Mouse (Mus musculus) brain, embryonic 18.5 days (tissue): ENCODE measurements around the gene Slco3a1.
A peak's percentile ranks its signal among the peaks of the same experiment; 100 is the strongest.

Experiments used
- DNase-seq: peaks from one replicate; pipeline ENCODE4 v3.0.0-alpha.2; 2012; ENCODE audit warnings: low read depth, low spot score

Gene Slco3a1

DNA sequence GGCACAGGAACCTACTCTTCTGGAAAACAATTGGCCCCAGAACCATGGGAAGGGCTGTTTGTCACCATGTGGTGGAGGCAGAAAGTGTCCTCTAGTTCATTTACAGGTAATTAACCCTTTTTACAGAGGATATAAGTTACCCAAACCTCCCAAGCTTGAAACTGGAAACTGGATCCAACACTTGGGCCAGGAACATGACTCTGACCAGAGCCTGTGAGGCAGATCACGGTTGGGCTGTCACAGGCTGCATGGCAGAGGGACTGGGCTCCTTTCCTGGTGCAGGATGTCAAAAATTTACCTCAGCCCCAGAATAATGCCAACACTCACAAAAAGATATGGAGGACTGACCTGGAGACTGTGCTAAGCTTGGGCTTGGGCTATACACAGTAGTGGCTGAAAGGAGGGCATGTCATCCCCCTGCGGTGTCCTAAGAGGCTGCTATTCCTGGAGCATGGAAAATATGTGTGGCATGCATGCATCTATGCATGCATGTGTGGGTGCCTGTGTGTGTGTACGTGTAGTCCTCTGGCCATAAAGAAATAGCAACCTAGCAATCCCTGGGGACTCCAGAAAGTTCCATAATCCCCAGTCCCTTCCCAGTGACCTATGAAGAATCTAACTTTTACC, 171.4 kb downstream of the Slco3a1 start:
- DNase-seq, result no peak

DNA sequence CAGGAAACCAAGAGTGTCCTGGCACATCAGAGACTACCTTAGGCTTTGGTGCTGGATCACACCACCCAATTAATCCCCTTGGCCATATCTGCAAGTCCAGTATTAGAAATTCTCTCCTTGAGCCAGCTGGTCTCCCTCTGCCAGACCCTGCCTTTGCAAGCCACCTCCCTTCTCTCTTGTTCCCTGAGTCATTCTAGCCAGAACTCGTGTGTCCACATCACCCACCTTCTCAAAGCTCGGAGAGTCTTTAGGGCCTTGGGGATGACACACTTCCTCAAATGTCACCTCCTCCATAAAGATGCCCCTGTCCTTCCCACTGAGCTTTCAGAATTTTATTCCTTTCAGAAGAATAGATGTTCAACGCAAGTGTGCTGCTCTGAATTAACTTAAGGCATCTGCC, 172.3 kb downstream of the Slco3a1 start:
- DNase-seq, result no peak

DNA sequence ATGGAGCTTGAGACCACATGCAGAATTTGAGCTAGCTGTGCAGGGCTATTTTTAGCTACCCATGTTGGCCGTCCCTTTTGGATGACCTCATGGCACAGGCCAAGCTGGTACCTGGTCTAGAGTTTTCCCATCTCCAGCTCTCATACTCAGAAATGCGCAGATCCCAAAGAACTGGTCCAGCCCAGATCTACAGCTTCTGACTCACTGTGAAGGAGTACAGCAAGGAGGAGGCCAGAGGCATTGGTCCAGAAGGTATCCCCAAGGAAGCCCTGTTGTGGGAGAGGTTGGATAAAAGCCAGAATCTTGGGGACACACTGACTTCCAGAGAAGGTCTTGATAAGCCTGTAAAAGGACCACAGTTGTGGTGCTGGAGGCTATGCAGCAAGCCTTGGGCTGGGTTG, 172.7 kb downstream of the Slco3a1 start:
- no peak for DNase-seq

DNA sequence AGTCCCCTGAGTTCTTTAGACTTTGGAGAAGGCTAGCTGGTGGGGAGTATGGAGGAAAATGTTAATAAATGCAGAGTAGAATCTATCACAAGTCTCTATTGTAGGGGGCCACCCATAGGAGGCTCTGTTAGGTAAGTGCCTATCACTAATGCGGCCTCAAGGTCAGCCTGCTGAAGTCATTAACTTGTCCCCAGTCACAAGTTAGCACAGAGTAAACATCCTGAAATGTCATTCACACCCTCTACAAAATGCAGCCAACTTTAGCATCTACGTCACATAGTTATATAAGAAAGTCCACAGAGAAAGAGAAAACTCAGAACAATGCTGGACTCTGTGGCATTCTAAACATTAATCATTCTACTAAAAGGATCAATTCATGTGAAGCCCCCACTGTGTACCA, 173.5 kb downstream of the Slco3a1 start:
- no peak for DNase-seq

DNA sequence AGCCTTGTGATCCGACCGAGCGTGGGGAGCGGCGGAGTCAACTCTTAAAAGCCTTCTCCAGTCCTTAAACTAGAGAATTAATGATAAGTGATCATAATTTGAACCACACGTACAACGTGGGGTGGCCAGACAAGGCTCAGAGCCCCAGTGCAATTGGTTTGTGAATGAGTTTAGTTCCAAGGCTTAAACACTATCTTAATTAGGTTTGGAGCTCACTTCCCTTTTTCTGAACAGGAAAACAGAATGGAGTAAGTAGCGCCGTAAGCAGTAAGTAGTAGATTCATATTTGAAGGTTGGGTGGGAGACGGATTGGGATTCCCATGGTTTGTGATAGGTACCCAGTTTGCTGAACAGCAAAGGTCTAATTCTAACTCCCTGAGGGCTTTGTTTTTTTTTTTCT, 176.7 kb downstream of the Slco3a1 start:
- no peak for DNase-seq

DNA sequence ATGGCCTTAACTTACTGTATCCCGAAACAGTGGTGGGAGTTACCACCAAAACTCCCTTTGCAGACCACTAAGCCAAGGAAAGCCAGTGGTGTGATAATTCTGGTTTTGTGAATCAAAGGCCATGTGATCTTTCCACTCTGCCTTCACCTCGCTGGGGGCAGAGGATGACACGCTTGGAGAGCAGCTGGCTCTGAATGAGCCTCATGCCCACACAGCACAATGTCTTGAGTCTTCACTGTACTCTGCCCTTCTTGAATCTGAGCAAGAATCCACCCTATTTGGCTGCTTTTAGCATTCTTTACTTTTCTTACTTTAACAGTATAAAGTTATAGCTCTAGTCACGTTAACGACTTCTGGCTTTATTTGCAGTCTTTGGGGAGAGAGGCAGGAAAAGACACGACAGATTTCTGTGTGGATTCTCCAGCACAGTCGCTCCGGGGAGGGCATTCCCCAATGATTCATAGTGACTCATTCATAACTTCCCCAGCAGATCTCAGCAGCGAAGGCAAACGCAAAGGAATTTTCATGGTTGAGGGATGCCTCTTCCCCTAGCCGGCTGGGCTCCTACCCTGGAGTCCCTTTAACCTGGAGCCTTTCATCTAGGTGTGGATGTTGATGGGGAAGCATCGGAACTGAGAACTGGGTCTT, 178.1 kb downstream of the Slco3a1 start:
- no peak for DNase-seq

DNA sequence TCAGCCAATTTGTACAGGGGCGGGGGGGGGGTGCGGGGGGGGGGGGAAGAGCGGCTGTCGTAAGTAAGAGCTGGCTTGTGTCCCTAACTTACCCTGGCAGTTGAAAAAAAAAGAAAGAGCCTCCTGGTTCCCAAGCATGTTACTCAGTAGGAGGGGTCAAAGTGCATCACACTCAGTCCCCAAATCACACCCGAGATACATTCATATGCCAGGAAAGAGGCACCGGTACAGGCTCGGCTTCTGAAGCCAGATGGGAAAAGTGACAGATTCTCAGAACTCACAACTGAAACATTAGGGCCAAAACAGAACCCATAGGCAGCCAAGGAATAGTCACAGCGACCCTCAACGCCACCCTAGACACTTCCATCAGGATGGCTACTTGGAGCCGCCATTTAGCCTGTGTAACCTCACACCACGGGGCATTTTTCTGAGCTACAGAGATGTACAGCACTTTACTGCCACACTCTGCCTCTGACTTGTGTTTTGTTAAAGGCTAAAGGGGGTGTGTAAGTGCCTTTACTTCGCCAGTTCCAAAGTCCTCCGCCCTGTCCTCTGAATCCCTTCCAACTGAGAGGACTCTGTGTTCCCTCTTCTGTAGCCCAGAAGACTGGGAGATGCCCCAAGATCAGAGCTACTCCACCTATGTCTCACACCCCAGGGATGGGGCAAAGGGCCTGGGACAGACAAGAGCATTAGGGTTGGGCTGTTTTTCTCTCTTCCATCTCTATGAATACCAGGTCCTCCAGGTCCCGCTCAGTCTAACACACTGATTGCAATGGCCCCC, 179.2 kb downstream of the Slco3a1 start:
- no peak for DNase-seq

DNA sequence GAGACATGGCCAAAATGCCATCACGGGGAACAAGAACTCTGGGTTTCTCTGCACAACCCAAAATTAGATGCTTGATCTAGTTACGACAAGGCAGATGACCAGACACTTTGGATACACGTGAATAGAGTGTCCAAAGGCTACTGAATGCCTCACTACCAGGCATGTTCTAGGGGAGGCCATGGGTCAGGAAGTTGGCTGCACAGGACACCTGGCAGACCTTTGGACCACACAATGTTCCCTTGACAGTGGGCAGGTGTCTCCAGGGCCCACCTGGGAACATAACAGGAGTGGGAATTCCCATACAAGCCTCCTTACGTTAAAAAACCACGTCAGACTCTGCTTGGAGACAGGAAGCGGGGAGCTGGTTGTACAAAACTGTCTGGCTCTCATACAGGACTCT, 181.5 kb downstream of the Slco3a1 start:
- no peak for DNase-seq

DNA sequence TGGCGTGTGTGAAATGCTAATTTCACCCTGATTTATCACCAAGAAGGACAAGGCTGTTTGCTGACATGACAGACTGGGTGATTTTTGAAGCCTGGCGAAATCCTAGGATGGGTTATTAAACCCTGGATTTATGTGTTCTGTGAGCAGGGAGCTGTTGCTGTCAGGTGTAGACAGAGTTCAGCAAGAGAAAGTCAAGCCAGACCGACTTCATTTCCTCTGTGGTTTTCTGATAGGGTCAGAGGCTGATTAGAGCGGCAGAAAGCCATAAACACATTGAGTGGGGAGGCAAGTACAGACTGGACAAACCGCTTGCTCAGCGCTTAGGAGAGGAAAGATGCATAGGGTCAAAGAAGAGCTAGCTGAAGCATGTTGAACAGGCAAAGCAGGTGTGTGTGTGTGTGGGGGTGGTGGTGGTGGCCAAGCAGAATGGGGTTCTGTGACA, 182.4 kb downstream of the Slco3a1 start:
- no peak for DNase-seq

DNA sequence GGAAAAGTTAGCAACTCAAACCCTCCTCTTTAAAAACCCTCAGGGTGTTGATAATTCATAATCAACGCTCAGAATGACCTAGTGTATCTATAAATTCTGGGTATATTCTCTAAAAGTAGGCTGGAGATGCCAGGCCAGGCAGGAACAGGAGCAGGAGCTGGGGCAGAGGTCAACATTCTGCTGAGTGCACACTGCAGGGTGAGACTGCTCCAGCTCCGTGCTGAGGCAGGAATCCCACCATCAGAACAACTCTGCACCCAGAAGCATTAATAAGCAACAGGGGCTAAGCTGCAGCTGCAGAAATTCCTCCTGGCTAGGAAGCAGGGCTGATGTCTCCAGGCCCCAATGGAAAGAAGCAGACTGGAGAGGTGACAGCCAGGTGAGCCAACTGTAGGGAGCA, 182.9 kb downstream of the Slco3a1 start:
- no peak for DNase-seq

DNA sequence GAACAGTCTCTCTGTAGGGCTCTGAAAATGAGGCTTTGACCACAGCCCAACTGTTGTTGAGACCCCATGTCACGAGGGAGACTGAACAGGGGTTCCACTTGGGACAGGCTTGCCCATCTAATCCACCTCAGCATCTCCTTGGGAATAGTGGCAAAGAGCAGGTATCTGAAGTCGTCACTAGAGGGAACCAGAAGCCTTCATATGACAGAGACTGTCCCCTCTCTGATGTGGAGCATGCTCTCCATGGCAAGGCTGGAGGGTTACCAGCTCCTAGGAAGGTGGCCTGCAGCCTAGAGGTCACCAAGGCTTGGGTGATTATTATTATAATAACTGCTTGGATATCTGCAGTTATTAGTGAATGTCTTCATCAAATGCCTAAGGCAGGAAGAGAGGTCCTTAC, 183.4 kb downstream of the Slco3a1 start:
- peak; percentile 42 for DNase-seq

DNA sequence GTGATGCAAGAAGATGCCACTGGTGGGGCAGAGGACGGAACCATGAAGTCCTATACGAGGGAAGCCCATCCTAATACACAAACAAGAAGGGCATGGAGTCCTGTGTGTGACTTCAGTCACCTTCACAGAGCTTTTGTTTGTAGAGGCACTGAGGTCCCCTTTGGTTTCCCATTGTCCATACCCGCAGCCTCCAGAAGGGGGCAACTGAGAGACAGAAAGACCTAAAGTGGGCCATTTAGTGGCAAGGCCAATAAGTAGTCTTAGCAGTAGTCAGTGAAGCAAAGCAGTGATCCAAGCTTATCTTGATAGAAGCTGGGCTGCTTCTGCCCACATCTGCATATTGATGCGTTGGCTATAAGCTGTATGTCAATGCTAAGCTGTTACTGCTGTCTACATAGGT, 184.9 kb downstream of the Slco3a1 start:
- no peak for DNase-seq

DNA sequence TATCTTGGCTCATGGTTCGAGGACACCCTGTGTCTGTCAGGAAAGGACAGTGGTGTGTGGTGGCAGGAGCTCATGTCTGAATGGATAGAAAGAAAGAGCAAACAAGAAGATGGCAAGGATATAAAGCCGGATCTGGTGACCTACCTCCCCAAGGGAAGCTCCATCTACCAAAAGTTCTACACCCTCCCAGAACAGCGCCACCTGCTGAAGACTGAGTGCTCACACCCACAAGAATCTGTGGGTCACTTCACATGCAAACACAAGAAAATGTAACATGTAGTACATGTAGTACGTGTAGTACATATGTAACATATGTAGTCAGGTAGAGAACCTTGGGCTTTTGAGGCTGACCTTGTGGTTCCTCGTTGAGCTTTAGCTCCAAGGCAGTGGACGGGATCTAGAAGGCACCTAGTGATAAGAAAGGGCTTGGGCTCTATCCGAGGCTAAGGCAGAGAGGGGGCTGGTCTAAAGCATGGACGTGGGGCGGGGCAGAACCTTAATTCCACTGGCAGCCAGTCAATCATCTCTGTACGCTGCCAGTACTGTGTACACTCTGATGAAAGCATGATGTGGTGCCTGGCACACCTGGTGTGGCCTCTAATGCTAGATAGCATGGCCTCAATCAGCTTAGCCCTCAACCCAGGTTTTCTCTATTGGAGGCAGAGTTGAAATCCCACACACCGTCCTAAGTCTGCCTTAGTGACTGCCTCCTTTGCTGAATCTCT, 186.2 kb downstream of the Slco3a1 start:
- DNase-seq, result no peak

DNA sequence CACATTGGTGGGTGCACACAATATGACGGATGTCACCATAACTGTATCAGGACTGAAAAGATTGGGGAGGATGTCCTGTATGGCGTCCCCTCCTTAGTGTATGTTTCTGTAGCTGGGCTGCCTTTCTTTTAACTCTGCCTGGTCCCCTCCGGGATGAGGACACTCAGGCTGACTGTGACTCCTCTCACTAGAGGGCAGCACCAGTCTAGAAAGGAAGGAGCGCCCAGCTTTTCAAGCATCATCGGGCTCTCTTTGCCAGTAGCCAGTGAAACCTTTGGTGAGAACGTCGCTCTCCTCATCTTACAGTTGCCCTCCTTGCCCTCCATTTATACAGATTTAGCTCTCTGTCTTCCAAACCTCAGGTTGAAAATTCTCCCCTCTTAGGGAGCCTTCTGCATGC, 187.2 kb downstream of the Slco3a1 start:
- DNase-seq, result peak; percentile 36

DNA sequence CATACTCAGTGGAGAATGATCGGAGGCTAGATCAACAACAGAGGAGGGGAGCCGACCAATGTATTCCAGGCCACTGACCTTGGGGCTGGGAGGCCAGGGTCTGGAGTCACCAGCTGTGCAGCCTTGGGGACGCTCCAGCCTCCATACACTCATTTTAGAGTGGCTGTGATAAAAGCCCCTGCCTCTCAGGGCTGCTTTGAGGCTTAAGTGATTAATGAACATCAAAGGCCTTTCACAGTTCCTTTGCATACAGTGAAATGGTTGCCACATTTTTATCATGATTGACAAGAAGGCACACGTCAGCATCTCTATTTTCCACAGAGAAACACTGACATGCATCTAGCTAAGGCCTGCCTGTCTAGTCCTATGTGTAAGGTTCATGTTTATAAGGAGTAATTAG, 189.0 kb downstream of the Slco3a1 start:
- DNase-seq, result no peak

DNA sequence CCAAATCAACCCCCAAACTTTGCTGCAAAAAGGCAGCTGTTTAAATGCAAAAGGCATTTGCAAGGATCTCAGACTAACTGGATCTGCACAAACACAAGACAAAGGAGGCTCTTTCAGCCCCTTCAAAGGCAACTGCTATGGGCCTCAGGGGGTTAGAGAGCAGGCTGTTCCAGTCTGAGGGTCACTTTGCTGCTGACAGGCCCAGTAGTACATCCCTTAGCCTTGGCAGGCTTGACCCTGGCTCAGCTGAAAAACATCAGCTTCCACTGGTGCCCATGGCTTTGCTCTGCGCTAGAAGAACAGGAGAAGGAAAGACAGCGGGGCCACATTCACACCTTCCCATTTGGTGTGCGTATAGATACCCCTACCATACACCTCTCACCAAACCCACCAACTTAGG, 189.6 kb downstream of the Slco3a1 start:
- no peak for DNase-seq

DNA sequence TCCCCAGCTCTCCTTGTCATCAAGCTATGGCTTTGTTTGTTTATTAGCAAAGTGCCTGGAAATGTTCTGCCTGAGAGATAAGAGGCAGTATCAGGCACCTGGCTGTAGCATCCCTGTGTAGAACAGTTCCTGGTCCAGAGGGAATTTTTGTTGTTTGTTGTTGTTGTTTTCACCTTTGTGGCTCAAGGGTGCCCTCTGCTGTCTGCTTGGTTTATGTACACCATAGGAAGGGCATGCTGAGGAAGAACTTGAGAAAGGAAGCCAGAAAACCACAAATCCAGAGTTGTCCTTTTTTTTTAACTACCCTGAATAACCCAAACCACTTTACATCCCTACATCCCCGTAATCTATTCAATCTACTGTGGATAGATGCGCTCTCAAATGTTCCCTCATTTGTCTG, 191.1 kb downstream of the Slco3a1 start:
- DNase-seq, result no peak

DNA sequence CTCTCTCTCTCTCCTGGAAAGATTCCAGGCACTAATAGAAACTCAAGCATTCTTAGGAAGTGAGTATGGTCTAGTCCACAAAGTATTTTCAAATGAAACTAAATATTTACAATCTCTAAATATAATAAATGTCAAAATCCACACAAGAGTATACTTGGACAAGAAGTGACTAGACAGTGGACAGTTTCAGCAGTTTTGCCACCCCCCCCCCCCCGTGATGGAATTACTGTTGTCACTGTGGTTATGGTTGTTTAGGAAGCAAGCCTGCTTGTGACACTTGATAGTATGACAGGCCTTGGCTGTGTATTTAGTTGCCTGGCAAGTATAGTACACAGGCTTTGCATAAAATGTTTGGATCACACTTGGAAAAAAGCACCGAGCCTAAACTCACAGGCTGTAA, 192.9 kb downstream of the Slco3a1 start:
- DNase-seq, result no peak

DNA sequence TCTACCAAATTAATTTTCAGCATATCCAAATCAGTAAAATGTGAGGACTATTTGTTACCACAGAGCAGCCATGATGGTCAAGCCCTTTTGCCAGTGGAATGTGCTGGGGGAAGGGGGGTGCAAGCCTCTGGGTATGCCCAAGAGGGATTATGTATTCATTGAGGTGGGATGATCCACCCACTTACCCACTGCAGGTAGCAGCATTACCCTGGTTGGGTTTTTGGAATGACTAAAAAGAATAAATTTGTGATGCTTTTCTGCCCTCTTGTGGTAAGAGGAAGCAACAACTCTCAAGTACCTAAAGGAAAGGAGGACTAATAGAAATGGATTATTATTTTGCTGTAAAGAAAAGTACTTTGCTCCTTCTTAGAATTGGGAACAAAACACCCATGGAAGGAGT, 197.6 kb downstream of the Slco3a1 start:
- DNase-seq, result peak; percentile 40

DNA sequence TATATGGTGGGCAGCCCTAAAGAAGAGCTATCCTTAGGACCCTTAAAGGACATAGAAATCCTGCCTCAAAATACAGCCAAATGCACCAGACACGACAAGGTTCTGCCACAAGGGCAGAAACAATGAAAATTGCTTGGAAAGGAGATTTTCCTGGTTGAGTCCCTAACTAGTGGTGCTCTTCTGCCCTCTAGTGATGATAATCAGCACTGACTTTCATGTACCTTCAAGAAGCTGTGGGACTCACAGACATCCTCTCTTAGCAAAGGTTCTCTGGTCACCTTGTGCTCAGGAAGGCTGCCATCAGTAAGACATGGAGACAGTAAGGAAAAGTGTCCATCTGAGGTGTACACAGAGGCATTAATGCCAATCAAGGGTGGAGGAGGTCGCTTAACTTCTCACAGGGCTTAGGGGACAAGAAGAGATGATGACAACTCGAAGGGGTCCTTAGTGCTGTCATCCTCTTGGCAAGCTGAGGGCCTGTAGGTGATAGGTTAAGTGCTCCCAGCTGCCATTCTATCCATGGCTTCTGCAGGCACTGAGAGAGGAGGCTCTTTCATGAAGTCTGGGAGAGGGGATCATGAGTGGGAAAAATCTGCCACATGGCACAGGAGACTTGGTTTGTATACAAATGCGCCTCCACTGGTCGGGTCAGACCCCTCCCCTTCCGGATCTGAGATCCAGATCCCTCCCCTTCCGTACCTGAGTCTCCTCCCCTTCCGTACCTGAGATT, 199.9 kb downstream of the Slco3a1 start:
- peak; percentile 74 for DNase-seq

DNA sequence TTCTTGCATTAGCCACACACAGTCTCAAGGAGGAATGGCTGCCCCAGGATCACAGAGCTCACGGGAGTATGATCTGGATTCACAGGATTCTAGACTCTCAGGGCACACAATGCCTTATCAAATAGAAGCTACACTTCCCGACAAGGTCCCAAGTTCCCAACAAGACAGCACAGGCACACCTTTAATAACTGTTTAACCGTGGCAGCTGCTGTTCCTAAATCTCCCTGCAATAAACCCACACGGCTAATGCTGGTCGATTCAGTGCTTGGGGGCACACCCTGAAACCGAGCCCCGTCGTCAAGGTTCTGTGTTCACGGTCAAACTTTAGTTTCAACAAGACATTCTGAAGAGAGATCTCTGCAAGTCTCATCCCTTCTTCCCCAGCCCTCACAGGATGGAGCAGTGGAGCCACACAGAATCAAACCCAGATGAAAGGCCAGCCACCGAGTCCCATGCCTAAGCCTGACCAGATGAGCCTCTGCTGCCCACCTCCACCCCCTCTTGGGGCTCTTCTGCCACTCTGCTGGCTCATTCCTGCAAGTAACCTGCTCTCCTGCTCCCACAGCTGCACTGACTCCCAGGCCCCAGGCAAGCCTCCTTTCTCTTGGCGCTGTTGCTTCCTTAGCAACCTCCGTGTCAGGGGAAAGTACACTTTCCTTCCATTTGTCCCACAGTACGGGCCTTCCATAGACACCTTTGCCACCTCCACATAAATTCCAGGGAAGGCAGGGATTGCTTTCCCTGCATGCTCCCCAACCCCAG, 200.7 kb downstream of the Slco3a1 start:
- no peak for DNase-seq
